Mouse (Mus musculus) layer of hippocampus, adult 9-10 months (tissue): Measurements from ENCODE around the gene Myo1b.

ENCODE experiments used
- DNase-seq: peaks from one replicate; pipeline ENCODE4 v3.0.0; 2022; ENCODE audit warnings: low spot score

Gene Myo1b

GRCm38 (mm10) chr1:51782091-51782490 lies 133.8 kb downstream of the Myo1b start:
- no peak for DNase-seq

DNA sequence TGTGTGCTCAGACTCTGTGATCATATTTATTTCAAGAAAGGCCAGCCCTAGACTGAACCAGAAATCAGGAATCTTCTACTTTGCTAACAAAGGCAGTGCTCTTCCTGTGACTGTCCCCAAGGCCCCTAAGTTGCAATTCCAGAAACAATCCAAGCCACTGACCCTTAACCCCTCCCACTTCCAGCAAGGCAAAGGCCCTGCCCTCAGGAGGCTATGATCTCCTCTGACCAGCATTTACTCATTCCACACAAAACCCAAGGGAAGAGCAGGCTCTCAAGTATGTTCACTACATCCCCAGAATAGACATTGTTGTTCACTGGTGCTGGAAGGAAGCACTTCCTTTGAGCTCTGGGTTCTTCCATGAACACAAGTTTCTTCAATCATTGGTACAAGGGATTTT lies 135.5 kb downstream of the Myo1b start:
- DNase-seq: no peak

DNA sequence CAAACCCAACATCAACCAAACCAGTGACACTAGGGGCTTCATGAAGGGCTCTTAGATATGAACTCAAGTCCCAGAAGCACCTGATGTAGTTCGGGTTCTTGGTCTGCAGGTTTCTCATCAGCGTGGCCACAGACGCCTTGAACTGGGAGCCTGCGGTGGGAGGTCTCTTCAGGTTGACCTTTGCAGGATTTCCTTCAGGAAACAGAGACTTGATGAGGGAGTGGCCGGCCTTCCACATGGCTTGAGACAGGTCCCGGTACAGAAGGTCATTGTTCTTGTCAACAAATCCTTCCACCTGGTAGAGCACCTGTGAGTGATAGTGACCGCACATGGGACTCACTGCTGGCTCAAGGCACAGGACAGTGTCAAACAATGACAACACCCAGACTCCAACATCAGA lies 137.6 kb downstream of the Myo1b start:
- DNase-seq: no peak

DNA sequence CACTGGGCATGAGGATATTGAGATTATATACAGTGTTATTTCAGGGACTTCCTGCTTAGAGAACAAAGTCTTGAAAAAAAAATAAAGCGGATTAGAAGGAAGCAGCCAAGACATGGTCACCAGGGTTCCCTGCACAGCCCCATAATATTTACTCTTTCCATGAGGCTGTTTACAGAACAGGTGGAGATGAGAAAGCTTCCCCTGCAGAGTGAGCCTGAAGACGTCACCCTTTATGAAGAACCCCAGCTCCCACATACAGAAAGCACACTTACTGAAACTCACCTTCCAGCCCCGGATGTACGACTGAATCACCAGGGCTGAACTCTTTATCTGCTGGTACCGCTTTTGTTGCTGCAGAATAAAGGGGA lies 145.4 kb downstream of the Myo1b start:
- no peak for DNase-seq

- no peak for DNase-seq
These were observed 145.9 kb downstream of the Myo1b start for GRCm38 (mm10) chr1:51769815-51770503.

DNA sequence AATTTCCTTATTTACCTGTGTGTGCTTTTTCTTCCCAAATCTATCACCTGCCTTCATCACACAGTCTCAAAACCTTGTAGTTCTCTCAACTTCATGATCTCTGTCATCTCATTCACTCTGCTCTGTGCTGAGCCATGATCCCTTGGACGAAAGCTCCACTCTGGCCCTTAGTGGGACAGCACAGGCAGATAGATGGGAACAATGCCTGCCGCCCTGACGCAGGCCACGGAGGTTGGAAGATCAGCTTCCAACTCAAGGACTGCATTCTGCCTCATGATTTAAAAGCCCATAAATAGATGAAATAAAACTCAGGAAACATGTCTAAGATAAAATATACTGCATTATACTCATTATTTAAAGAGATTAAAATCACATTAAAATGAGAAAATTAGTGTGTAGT lies 149.6 kb downstream of the Myo1b start:
- no peak for DNase-seq

DNA sequence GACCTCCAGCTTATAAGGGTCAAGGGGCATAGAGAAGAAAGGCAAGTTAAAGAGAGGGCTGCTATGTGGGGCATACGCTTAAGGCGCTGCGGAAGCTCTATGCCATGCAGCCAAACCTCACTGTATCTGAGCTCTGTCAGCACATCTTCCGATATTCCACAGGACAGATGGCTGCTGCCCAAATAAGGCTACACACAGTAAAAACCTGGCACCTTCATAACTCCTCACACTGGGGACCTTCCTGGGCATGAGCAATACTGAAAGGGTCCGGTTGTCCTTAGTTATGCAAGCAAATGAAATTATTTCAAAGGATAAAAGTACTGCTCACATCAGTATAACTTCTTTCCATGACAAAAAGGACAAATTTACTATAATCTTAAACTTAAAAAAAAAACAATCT lies 150.7 kb downstream of the Myo1b start:
- DNase-seq: no peak

GRCm38 (mm10) chr1:51759657-51760056 lies 156.2 kb downstream of the Myo1b start:
- DNase-seq: no peak

GRCm38 (mm10) chr1:51758326-51759109 lies 157.4 kb downstream of the Myo1b start:
- no peak for DNase-seq

GRCm38 (mm10) chr1:51753621-51754020 lies 162.2 kb downstream of the Myo1b start:
- DNase-seq: no peak

- no peak for DNase-seq
These were observed 164.9 kb downstream of the Myo1b start for GRCm38 (mm10) chr1:51751006-51751405.

DNA sequence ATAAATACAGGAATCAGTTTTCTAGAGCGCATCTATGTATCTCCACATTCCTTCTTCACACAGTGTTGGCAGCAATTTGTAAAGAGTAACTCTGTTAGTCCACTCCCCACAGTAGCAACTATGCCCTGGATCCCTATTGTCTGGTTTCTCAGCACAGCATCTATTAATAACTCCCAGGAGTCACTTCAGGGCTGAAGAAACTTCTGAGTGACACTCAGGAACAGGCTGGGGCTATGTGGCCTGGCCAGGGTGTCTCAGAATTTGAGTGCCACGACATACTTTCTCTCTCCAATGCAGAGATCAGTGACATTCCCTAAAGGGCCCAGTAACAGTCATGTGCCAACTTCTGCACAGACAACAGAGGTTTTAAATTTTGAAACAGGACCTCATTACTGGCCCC lies 167.6 kb downstream of the Myo1b start:
- DNase-seq: no peak

GRCm38 (mm10) chr1:51747494-51747893 lies 168.4 kb downstream of the Myo1b start:
- DNase-seq: no peak

- no peak for DNase-seq
These were observed 169.1 kb downstream of the Myo1b start for GRCm38 (mm10) chr1:51746711-51747240.

DNA sequence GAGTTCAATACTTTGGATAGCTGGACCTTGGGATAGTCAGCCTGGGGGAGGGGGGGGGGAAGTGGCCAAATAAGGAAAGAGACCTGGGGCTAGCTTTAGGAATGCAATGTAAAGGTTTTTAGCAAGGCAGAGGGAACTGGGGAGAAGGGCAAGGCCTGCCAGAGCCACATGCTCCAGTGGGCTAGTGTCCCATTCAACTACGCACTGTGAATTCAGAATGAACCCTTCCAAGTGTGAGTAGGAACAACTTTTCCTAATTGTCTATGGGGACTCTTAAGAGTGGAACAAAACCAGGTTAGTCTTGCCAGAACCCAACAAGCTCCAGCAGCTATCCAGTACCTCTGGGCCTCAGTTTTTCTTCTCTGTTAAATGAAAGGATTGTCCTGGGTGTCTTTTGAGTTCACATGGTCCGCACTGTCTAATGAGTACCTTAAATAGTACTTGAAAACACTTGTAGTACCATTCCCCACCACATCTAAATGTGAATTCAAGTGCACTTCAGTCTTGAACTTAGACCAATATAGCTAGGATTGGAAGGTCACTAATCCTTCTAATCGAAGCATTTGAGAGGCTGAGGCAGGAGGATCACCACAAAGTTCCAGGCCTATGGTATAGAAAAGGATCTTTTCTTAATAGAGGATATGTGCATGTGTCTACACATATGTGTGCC lies 172.0 kb downstream of the Myo1b start:
- DNase-seq: no peak

DNA sequence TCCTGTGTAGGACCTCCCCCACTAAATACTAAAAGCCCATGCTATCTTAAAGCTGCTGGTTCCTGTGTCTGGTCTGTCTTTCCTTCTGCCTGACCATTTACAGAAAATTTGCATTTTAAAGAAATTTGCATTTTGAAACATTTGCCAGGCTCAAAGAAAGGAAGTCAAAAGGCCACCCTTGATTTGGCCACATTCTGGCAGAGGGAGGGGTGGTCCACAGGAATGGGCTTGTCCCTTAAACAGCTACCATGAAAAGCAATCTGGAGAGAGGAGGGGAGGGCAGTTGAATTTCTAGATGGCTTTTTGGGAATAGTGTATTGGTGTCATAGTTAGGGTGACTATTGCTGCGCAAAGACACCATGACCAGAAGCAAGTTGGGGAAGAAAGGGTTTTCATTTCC lies 173.3 kb downstream of the Myo1b start:
- DNase-seq: no peak

DNA sequence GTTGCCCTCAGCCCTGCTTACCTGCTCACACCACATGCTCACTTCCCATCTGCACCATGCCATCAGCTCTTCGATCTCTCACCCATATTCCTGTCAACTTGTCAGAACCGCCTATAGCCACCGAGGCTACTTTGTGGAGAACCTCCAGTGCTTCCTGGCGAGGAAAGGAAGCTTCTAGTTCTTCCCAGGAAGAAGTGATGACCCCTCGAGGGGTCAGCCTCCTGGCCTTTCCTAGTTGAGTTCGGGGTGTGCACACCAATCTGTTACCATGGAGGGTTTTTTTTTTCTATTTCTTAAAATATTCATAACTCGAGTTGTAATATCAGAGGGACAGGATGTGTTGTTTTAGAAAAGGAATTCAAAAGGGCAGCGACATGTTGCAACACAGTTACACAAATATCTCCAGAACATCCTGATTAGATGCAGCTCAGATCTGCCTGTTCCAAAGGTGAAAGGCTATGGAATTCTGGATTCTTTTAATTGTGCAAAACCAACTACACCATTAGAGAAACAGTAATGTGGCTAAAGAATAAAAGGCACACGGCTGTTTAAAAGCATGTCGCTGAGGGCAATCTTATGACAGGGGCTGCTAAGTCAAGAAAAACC lies 175.1 kb downstream of the Myo1b start:
- no peak for DNase-seq

- no peak for DNase-seq
These were observed 176.5 kb downstream of the Myo1b start for GRCm38 (mm10) chr1:51739252-51739852.

GRCm38 (mm10) chr1:51736822-51737221 lies 179.0 kb downstream of the Myo1b start:
- no peak for DNase-seq

- DNase-seq: no peak
These were observed 181.2 kb downstream of the Myo1b start for GRCm38 (mm10) chr1:51734721-51735120.

GRCm38 (mm10) chr1:51729407-51729806 lies 186.5 kb downstream of the Myo1b start:
- DNase-seq: no peak

DNA sequence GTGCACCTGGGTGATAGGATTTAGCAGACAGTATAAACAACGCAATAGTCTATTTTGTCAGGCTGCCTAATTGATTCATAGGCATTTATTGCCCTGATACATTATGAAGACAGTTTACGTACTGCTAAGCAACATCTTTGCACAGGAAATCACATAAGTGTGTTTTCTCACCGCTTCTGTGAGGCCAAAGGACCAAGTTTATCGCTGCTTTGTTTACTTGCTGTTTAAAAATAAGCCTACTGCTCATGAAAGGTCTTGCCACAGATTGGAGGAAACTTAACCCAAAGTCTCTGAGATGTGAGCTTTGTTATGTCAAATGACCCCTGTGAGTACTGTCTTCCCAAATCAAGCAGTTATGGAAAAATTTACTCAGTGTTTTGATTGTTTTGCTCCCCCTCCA lies 187.1 kb downstream of the Myo1b start:
- no peak for DNase-seq
